Mouse (Mus musculus) C3H10T1/2 (cell line): ENCODE results near the gene Smim6. TPM values are rescaled to one million over a fixed set of nuclear protein-coding genes. Genes with fewer than 3 reads are reported as not detected.

Experiments used
- polyA plus RNA-seq, 2 experiments: library from polyadenylated mRNA; unstranded; fragments of >200 nt; fragmentation: generic; extraction: Trizol; gene quantifications; one replicate each; pipeline ENCODE4 v1.2.1; 2012; ENCODE audit warnings: missing spikeins in 2 of 2

Gene Smim6
- under 1 TPM in 1 of 2 experiments, not detected in 1; 0.59 TPM for polyA plus RNA-seq

DNA sequence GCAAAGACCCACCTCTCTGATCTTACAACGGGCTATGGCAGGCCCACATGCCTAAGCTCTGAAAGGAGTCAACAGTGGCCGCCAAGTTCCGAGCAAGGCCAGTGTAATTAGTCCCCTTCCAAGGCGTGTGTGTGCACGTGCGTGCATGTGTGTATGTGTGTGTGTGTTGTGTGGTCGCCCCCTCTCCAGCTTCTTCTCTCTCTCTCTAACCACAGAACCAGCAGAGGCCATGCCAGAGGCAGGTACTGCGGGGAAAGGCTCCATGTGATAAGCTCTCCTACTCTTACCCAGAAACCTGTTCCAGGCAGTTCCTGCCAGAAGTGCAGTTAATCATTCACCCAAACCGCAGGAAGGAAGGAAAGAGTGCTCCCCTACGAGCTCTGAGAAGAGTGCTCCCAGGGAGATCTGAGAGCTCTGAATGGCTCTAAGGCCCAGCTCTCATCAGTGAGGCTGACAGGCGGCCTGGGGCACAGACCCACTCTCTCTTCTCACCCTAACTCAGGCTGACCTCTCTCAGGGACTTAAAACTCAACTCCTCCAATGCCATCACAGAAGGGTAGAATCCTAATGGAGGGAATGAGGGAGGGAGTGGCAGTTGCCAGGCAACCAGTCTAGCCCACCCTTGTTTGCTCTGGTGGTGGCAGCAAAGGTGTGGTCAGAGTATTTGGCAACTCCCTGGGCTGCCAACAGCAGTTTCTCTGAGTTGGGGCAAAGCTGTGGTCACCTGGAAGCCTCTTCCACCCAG is at the start of gene Smim6:
Gene Smim6, plus strand, starts transcription at position 386 of the 745 bp plus-strand sequence.

DNA sequence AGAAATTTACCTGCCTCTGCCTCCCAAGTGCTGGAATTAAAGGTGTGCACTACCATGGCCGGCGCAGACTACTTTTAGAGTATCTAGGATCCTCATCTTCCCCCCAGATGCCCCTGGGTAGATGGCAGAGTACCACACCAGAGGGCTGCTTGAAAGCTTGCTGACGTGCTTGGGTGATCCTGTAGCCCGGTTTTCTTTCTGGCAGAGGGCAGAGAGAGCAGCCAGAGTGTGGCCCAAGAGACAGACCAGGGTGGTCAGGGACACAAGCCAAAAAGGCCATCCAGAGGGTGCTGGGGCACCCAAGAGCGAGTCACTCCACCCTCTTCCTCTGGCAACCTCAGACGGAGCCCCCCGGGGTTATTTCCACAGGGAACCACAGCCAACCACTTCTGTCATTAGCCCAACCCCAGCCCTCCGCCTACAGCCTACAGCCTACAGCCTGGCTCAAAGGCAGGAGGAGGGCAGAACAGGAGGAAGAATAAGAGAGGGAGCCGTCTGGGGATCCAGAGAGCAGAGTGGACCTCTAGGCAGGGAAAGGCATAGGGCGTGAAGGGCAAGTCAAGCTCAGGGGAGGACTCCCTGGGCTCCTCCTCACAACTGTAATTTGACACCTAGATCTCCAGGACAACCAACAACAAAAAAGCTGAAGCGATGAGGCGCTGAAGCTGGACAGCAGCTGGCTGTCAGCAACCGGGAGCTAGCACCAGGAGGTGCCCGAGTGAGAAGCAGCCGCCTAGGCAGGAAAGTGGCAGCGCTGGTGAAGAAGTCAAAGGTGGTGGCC is 12.1 kb upstream of the Smim6 start, which contains the start of gene Smim5:
Gene Smim5, plus strand, starts transcription at position 481 of the 781 bp plus-strand sequence.

GRCm38 (mm10) chr11:115933108-115933746 is 21.4 kb downstream of the Smim6 start, which contains the start of the genes Sap30bp and Recql5:
TSS of gene Sap30bp (plus strand) at chr11:115933282.
TSS of gene Recql5 (minus strand) at chr11:115933477.

Other genes starting within 250 kb of the Smim6 start
- 10 to 100 TPM; 26.7 to 56.0 TPM for gene Grb2, start 203.4 kb upstream of the Smim6 start, polyA plus RNA-seq
- gene Tmem94, start 146.6 kb upstream of the Smim6 start, polyA plus RNA-seq, result 10 to 100 TPM in 1 of 2 experiments, 1 to 10 TPM in 1; 9.5 to 37.3 TPM
- 10 to 100 TPM in 1 of 2 experiments, 1 to 10 TPM in 1; 6.7 to 23.7 TPM for gene Caskin2, start 98.4 kb upstream of the Smim6 start, polyA plus RNA-seq
- 10 to 100 TPM; 29.4 to 37.0 TPM for gene Tsen54, start 97.3 kb upstream of the Smim6 start, polyA plus RNA-seq
- 1 to 10 TPM; 2.5 to 5.7 TPM for gene Llgl2, start 88.0 kb upstream of the Smim6 start, polyA plus RNA-seq
- gene Myo15b, start 53.6 kb upstream of the Smim6 start, polyA plus RNA-seq, result under 1 TPM in 1 of 2 experiments, not detected in 1; 0.01 TPM
- gene Smim5, start 12.1 kb upstream of the Smim6 start, polyA plus RNA-seq, result 1 to 10 TPM in 1 of 2 experiments, under 1 TPM in 1; 0.22 to 3.3 TPM
- gene Sap30bp, start 21.3 kb downstream of the Smim6 start, polyA plus RNA-seq, result 10 to 100 TPM; 45.5 to 82.8 TPM
- gene Recql5, start 21.5 kb downstream of the Smim6 start, polyA plus RNA-seq, result 10 to 100 TPM in 1 of 2 experiments, 1 to 10 TPM in 1; 8.6 to 17.7 TPM
- 1 to 10 TPM in 1 of 2 experiments, under 1 TPM in 1; 0.50 to 5.1 TPM for gene Itgb4, start 62.7 kb downstream of the Smim6 start, polyA plus RNA-seq
- gene Galk1, start 100.7 kb downstream of the Smim6 start, polyA plus RNA-seq, result 100 to 1,000 TPM; 149 to 512 TPM
- 1,000 to 10,000 TPM in 1 of 2 experiments, 100 to 1,000 TPM in 1; 518 to 1,136 TPM for gene H3f3b, start 115.9 kb downstream of the Smim6 start, polyA plus RNA-seq
- gene Unk, start 118.3 kb downstream of the Smim6 start, polyA plus RNA-seq, result 10 to 100 TPM in 1 of 2 experiments, 1 to 10 TPM in 1; 8.4 to 34.8 TPM
- under 1 TPM; 0.48 to 0.70 TPM for gene Unc13d, start 165.9 kb downstream of the Smim6 start, polyA plus RNA-seq
- 100 to 1,000 TPM; 134 to 264 TPM for gene Wbp2, start 175.0 kb downstream of the Smim6 start, polyA plus RNA-seq
- gene Trim47, start 215.2 kb downstream of the Smim6 start, polyA plus RNA-seq, result 100 to 1,000 TPM; 116 to 205 TPM
- gene Trim65, start 219.1 kb downstream of the Smim6 start, polyA plus RNA-seq, result 1 to 10 TPM; 2.1 to 5.7 TPM
- gene Mrpl38, start 226.9 kb downstream of the Smim6 start, polyA plus RNA-seq, result 100 to 1,000 TPM in 1 of 2 experiments, 10 to 100 TPM in 1; 77.3 to 156 TPM